Mouse (Mus musculus) colon, adult 2 months (tissue): ENCODE results near the gene Stox1. TPM values are rescaled to one million over a fixed set of nuclear protein-coding genes. Genes with fewer than 3 reads are reported as not detected.

ENCODE experiments used
- polyA plus RNA-seq: library from polyadenylated mRNA; depleted of rRNA; stranded (reverse); fragments of >200 nt; gene quantifications from 2 replicates; pipeline ENCODE4 v1.2.3, GENCODE M21; 2012; rRNA removed

Stox1 gene
- 0.22 and 0.47 TPM in 2 replicates for polyA plus RNA-seq

DNA sequence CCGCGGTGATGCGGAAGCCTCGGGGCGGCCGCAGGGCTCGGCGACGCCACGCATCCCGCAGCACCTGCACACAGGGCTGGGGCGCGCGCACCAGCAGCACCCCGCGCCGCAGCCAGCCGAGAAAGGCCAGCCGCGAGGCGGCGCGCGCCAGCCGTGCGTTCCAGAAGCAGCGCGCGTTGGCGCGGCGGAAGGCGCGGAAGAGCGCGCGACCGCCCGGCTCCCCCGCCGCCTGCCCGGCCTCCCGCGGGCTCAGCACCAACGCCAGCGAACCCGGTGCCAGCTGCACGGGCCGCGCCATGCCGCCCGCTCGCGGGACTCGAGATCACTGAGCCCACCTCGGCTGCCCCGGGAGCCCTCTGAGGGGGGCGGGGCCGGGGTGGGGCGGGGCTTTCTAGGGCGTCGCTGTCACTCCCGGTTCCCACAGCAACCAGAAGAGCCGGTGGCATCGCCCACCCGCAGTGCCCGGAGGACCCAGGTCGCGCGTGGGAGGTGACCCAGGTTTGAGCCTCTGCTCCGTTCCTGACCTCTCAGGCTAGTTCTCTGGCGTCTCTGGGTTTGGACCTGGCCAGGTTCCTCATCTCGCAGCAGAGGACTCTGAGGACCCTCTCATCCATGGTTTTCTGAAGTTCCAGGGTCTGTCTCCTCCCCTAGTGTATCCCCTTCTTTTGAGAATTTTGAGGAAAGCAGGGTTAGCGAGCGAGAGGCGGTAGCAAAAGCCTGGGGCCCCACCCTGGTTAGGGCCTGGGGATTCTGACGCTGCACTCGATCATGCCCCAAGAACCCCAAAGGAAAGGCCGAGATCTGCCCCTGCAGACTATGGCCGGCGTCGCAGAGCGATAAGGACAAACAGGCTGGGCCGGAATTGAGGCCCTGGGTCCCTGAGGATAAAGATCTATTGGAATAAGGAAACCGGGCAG lies at the start of gene Stox1:
Gene Stox1 (minus strand): TSS at position 358 of the 917 bp plus-strand sequence.

GRCm38 (mm10) chr10:62650881-62651810 lies 74.8 kb downstream of the Stox1 start, which contains the start of gene Ddx50:
Gene Ddx50 (minus strand): TSS chr10:62651218.

Other genes starting within 250 kb of the Stox1 start
- 4.7 and 4.8 TPM in 2 replicates for gene Vps26a, start 239.3 kb downstream of the Stox1 start, polyA plus RNA-seq
- gene Srgn, start 198.7 kb downstream of the Stox1 start, polyA plus RNA-seq: 6.4 and 9.5 TPM in 2 replicates
- gene Kif1bp, start 147.7 kb downstream of the Stox1 start, polyA plus RNA-seq: 34.7 and 39.4 TPM in 2 replicates
- 5.8 and 6.5 TPM in 2 replicates for gene Ddx21, start 123.8 kb downstream of the Stox1 start, polyA plus RNA-seq
- 6.9 and 7.8 TPM in 2 replicates for gene Ddx50, start 74.9 kb downstream of the Stox1 start, polyA plus RNA-seq
- gene Ccar1, start 66.2 kb upstream of the Stox1 start, polyA plus RNA-seq: 47.2 and 50.3 TPM in 2 replicates
- gene Tet1, start 182.9 kb upstream of the Stox1 start, polyA plus RNA-seq: 0.21 and 0.66 TPM in 2 replicates
- 36.0 and 63.4 TPM in 2 replicates for gene Slc25a16, start 194.5 kb upstream of the Stox1 start, polyA plus RNA-seq
- 2.8 and 3.1 TPM in 2 replicates for gene Dna2, start 220.9 kb upstream of the Stox1 start, polyA plus RNA-seq